Mouse (Mus musculus) embryonic facial prominence, embryonic 10.5 days (tissue): ENCODE results near the gene Rcan2. TPM values are rescaled to one million over a fixed set of nuclear protein-coding genes. Genes with fewer than 3 reads are reported as not detected.
"Not testable (repeated sequence)": the region's sequence is repeated elsewhere in the genome, so short reads cannot be mapped to it uniquely, and the experiment has no call there.

Experiments
- DNase-seq: peaks from one replicate; pipeline ENCODE4 v3.0.0-alpha.2; 2017; ENCODE audit warnings: low spot score
- H3K27ac ChIP-seq: fragments of 300-500 bp; sonication (generic); replicated peaks from 2 replicates; pipeline ENCODE4 v1.5.1; 2016; ENCODE audit warnings: mild to moderate bottlenecking
- H3K27me3 ChIP-seq: fragments of 300-500 bp; sonication (generic); replicated peaks from 2 replicates; pipeline ENCODE4 v1.6.1; 2016; ENCODE audit warnings: low read depth, mild to moderate bottlenecking; ENCODE audit not compliant: poor library complexity, severe bottlenecking
- H3K36me3 ChIP-seq: fragments of 300-500 bp; sonication (generic); replicated peaks from 2 replicates; pipeline ENCODE4 v1.6.1; 2016; ENCODE audit warnings: mild to moderate bottlenecking, moderate library complexity
- H3K4me1 ChIP-seq: fragments of 300-500 bp; sonication (generic); 2 replicates; pipeline ENCODE4 v1.6.1; 2016
- H3K4me3 ChIP-seq: fragments of 300-500 bp; sonication (generic); 2 replicates; pipeline ENCODE4 v1.5.1; 2016; ENCODE audit warnings: mild to moderate bottlenecking, moderate library complexity
- H3K9me3 ChIP-seq: fragments of 300-500 bp; sonication (generic); 2 replicates; pipeline ENCODE4 v1.6.1; 2016; ENCODE audit warnings: mild to moderate bottlenecking
- WGBS: fragments of 180-500 bp; shearing (Covaris S2); methylation state at CpG from one replicate; pipeline ENCODE4 v1.1.7; 2016; 5-methylcytosine and 5-hydroxymethylcytosine counted together
- polyA plus RNA-seq: library from polyadenylated mRNA; unstranded; fragments of >200 nt; fragmentation: Nextera tagmentation; extraction: Ambion mirVana; gene quantifications from 2 replicates; pipeline ENCODE4 v1.2.1, GENCODE M21; 2016

The Rcan2 gene
- polyA plus RNA-seq, 1 experiment from 2014 or later = 3.2 TPM

GRCm38 (mm10) chr17:43806841-43807240, 5.7 kb downstream of the Rcan2 start:
- Histone ChIP-seq H3K9me3 (no peaks in the 10 kb centered on the region), H3K4me1 (peaks cover 6% of the 10 kb centered on the region), H3K27ac (no peak overlapping the region), H3K36me3 (no peaks in the 10 kb centered on the region), H3K27me3 (peaks cover 20% of the 10 kb centered on the region), H3K4me3 (no peak overlapping the region)
- WGBS = 74% methylated on average over 4 of the region's 4 CpGs
- no peak for DNase-seq

DNA sequence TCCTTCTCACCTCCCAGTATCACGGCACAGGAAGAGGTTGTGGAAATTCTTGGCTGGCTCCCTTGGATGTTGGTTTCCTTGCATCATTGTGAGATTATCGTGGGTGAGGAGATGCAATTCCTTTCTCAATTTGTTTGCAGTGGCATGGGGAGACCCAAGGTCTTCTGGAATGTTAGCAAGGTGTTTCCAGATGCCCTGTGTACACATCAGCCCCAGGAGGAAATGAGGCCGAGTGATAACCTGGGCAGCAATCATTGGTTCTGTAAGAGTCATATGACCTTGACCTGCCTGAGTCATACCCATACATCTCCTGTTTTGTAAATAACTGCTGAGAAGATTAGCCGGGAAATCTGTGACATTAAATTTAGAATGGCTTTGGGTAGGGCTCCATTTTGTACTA, 10.3 kb downstream of the Rcan2 start:
- no peaks in the 10 kb centered on the region for H3K36me3 ChIP-seq
- no peaks in the 10 kb centered on the region for H3K27me3 ChIP-seq
- H3K27ac ChIP-seq = no peak overlapping the region
- no peak for DNase-seq
- no peaks in the 10 kb centered on the region for H3K4me1 ChIP-seq
- H3K9me3 ChIP-seq = no peaks in the 10 kb centered on the region
- 78% methylated on average over 4 of the region's 4 CpGs for WGBS
- no peak overlapping the region for H3K4me3 ChIP-seq

DNA sequence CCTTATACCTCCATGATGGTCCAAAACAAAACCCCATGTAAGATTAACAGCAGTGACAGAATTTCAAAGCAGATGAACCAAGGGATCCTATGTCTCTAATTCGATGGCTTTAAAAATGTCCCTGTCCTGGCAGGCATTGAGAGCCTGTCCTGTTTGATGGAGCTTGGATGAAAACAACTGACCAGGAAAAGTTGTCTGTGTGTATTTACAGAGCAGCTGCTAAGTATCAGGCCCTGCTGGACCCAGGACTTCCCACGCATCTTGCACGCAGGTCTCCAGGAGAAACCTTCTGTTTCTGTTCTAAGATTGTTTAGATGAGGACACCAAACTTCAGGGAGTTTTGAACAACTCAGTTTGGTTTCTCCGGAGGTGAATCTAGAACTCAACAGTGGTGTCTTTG, 14.2 kb downstream of the Rcan2 start:
- Histone ChIP-seq H3K4me1 (no peaks in the 10 kb centered on the region), H3K4me3 (no peak overlapping the region), H3K9me3 (no peaks in the 10 kb centered on the region), H3K36me3 (no peaks in the 10 kb centered on the region), H3K27me3 (no peaks in the 10 kb centered on the region), H3K27ac (no peak overlapping the region)
- no peak for DNase-seq
- WGBS = 90% methylated on average over 4 of the region's 4 CpGs

DNA sequence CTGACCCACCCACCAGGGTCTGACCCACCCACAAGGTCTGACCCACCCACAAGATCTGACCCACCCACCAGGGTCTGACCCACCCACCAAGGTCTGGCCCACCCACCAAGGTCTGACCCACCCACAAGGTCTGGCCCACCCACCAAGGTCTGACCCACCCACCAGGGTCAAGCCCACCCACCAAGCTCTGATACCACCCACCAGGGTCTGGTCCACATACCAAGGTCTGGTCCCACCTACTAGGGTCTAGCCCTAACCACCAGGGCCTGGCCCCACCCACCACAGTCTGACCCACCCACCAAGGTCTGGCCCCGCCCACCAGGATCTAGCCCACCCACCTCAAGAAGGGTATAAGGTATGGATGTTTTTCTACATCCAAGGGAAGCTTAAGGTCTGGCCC, 15.3 kb downstream of the Rcan2 start:
- no peak for DNase-seq
- Histone ChIP-seq H3K9me3 (no peaks in the 10 kb centered on the region), H3K27me3 (no peaks in the 10 kb centered on the region), H3K27ac (no peak overlapping the region), H3K4me1 (no peaks in the 10 kb centered on the region), H3K36me3 (no peaks in the 10 kb centered on the region), H3K4me3 (no peak overlapping the region)
- 87% methylated on average over 1 of the region's 1 CpGs for WGBS

GRCm38 (mm10) chr17:43817171-43817570, 16.0 kb downstream of the Rcan2 start:
- DNase-seq = no peak
- H3K4me1 ChIP-seq = peaks cover 4% of the 10 kb centered on the region
- H3K27me3 ChIP-seq = no peaks in the 10 kb centered on the region
- WGBS = 87% methylated on average over 10 of the region's 10 CpGs
- H3K9me3 ChIP-seq = no peaks in the 10 kb centered on the region
- H3K4me3 ChIP-seq = no peak overlapping the region
- H3K36me3 ChIP-seq = no peaks in the 10 kb centered on the region
- no peak overlapping the region for H3K27ac ChIP-seq

DNA sequence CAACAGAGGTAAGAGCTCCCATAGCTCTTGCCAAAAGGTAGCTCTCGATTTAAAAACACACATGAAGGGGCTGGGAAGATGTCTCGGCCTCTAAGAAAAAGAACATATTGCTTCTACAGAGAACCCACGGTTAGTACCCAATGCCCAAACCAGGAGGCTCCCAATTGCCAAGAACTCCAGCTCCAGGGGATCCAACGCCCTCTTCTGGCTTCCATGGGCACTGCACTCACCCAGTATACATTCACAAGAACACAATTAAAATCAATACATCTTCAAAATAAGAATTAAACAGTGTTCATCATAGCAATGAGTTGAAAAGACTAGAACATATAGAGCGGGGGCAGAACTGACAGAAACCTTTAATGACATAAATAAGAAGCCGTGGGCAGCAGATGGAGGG, 17.2 kb downstream of the Rcan2 start:
- Histone ChIP-seq H3K4me1 (peaks cover 7% of the 10 kb centered on the region), H3K27ac (no peak overlapping the region), H3K27me3 (no peaks in the 10 kb centered on the region), H3K9me3 (no peaks in the 10 kb centered on the region), H3K36me3 (no peaks in the 10 kb centered on the region), H3K4me3 (no peak overlapping the region)
- 79% methylated on average over 6 of the region's 6 CpGs for WGBS
- no peak for DNase-seq

- Histone ChIP-seq H3K9me3 (no peaks in the 10 kb centered on the region), H3K27me3 (no peaks in the 10 kb centered on the region), H3K4me1 (peaks cover 7% of the 10 kb centered on the region), H3K27ac (no peak overlapping the region), H3K4me3 (no peak overlapping the region), H3K36me3 (no peaks in the 10 kb centered on the region)
- 91% methylated on average over 2 of the region's 2 CpGs for WGBS
- DNase-seq = no peak
Measured at GRCm38 (mm10) chr17:43820904-43821303, 19.8 kb downstream of the Rcan2 start.

DNA sequence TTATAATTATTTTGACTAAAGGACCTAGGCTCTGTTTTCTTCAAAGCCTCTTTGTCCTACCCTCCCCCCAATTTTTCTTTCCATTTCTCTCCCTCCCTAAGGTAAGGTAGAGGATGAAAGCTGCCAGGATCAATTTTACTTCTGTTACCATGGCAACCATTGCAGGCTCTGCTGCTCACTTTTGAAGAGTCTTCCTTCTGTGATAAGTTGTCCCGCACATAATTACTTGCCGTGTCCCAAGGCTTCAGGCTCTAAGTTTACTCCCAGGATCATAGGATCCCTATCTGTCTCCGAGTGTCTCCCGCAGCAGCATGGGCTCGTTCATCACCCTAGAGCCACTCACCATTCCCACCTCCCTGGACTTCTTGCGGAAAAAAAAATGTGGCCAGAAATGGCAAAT, 21.1 kb downstream of the Rcan2 start:
- DNase-seq = no peak
- 81% methylated on average over 6 of the region's 6 CpGs for WGBS
- H3K27ac ChIP-seq = no peak overlapping the region
- no peaks in the 10 kb centered on the region for H3K27me3 ChIP-seq
- peaks cover 7% of the 10 kb centered on the region for H3K4me1 ChIP-seq
- H3K4me3 ChIP-seq = no peak overlapping the region
- H3K36me3 ChIP-seq = no peaks in the 10 kb centered on the region
- no peaks in the 10 kb centered on the region for H3K9me3 ChIP-seq

DNA sequence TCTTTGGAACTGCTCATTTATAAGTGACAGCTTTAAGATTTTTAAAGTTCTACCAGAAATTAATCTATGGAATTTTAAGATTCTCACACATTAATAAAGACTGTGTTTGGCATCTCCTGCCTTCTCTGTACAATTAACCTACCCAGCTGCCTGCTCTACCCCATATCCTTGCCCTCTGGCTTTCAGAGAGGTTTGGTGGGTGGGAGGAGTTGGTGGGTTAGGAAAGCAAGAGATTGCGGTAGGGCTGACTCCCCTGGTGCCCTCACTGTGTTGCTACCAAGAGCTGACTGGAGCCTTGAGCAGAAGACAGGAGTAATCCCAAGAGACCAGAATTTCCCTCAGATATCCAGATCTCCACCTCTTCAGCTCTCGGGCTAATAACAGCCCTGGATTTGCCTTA, 21.5 kb downstream of the Rcan2 start:
- no peak for DNase-seq
- Histone ChIP-seq H3K4me3 (no peak overlapping the region), H3K27me3 (no peaks in the 10 kb centered on the region), H3K36me3 (no peaks in the 10 kb centered on the region), H3K27ac (no peak overlapping the region), H3K4me1 (peaks cover 7% of the 10 kb centered on the region), H3K9me3 (no peaks in the 10 kb centered on the region)
- WGBS = 72% methylated on average over 2 of the region's 2 CpGs

- H3K9me3 ChIP-seq = no peaks in the 10 kb centered on the region
- H3K4me1 ChIP-seq = peaks cover 7% of the 10 kb centered on the region
- WGBS = 81% methylated on average over 10 of the region's 10 CpGs
Measured at GRCm38 (mm10) chr17:43824781-43825410, 23.7 kb downstream of the Rcan2 start.

DNA sequence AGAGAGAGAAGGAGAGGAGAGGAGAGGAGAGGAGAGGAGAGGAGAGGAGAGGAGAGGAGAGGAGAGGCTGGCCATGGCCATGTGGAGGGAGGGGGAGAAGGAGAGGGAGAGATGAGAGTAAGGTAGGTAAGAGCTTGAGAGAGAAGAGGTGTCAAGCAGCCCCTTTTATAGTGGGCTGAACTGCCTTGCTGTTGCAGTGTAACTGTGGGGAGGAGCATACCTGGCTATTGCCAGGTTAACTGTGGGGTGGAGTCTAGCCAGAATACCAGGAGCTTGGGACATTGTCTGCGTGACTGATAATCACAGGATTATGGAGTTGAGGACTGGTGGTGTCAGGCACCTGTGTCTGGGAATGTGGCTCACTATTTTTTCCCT, 24.2 kb downstream of the Rcan2 start:
- 67% methylated on average over 1 of the region's 1 CpGs for WGBS
- not testable (repeated sequence) for DNase-seq, H3K27ac ChIP-seq, H3K4me1 ChIP-seq, H3K4me3 ChIP-seq, H3K9me3 ChIP-seq, H3K36me3 ChIP-seq, H3K27me3 ChIP-seq

More at GRCm38 (mm10) chr17:43824781-43825410, 23.7 kb downstream of the Rcan2 start:
- H3K4me3 ChIP-seq = no peak overlapping the region
- no peaks in the 10 kb centered on the region for H3K27me3 ChIP-seq
- no peak overlapping the region for H3K27ac ChIP-seq
- no peaks in the 10 kb centered on the region for H3K36me3 ChIP-seq
- DNase-seq = no peak

DNA sequence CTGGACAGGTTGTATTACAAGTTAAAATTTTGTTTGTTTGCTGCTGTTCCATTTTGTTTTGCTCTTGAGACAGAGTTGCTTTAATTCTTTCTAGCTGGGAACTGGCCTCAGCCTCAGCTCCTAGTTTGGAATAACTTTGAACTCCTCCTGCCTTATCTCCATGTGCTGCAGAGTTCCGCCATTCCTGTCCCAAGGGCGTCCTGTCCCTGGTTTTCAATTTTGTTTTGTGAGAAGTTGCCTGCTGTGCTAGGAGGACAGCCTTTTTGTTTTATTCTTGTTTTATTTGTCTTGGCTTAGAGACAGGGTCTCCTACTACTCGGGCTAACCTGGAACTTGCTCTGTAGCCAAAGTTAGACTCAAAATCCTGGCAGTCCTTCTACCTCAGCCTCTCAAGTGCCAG, 26.1 kb downstream of the Rcan2 start:
- Histone ChIP-seq H3K4me1 (peaks cover 1% of the 10 kb centered on the region), H3K27me3 (no peaks in the 10 kb centered on the region), H3K9me3 (no peaks in the 10 kb centered on the region), H3K27ac (no peak overlapping the region), H3K4me3 (no peak overlapping the region), H3K36me3 (no peaks in the 10 kb centered on the region)
- 63% methylated on average over 3 of the region's 3 CpGs for WGBS
- no peak for DNase-seq

- DNase-seq = no peak
- Histone ChIP-seq H3K27ac (no peak overlapping the region), H3K4me3 (no peak overlapping the region), H3K9me3 (no peaks in the 10 kb centered on the region), H3K4me1 (0 out of 2 replicates have a peak, but pooled peaks cover 3% of the 10 kb centered on the region), H3K36me3 (no peaks in the 10 kb centered on the region), H3K27me3 (no peaks in the 10 kb centered on the region)
- WGBS = 77% methylated on average over 15 of the region's 15 CpGs
Measured at GRCm38 (mm10) chr17:43832401-43833124, 31.4 kb downstream of the Rcan2 start.
